Mouse (Mus musculus): ENCODE measurements at regions not wholly inside any gene's neighbourhood (a gene's known extent, or its start where the extent isn't known, plus 50 kb on each side); places are given as distances from the start of the nearest gene placed in this dataset.

GRCm38 (mm10) chr11:112121831-112122230 lies 660.2 kb upstream of the Sox9 start:
- no peak for TF ChIP-seq TCF12 (IDR thresholded peaks at IDR 0.05; ENCODE audit: low read depth, low read length)
- TF ChIP-seq CHD2 (IDR thresholded peaks at IDR 0.05; ENCODE audit: low read length): no peak
- TF ChIP-seq NELFE (IDR thresholded peaks at IDR 0.05; ENCODE audit: low read depth, low read length): no peak
- TF ChIP-seq POLR2A (IDR thresholded peaks at IDR 0.05; ENCODE audit: control insufficient read depth in 1 of 2, insufficient read depth in 1 of 2, low read depth in 1 of 2, low read length in 2 of 2, poor library complexity in 1 of 2): no peak
